Mouse (Mus musculus): ENCODE data around the gene Mkrn1. TPM values are rescaled to one million over a fixed set of nuclear protein-coding genes. Genes with fewer than 3 reads are reported as not detected.
"Not testable (repeated sequence)": the region's sequence is repeated elsewhere in the genome, so short reads cannot be mapped to it uniquely, and the experiment has no call there.

The Mkrn1 gene
- polyA plus RNA-seq, 1 experiment from 2014 or later: 59.8 TPM

- no peaks in the 10 kb centered on the region for H3K27me3 ChIP-seq
- H3K9ac ChIP-seq: no peak overlapping the region
- H3K4me1 ChIP-seq: no peaks in the 10 kb centered on the region
- H3K4me3 ChIP-seq: no peak overlapping the region
- no peak overlapping the region for H3K27ac ChIP-seq
- H3K9me3 ChIP-seq: no peaks in the 10 kb centered on the region
- WGBS: 30% methylated on average over 19 of the region's 19 CpGs
- no peaks in the 10 kb centered on the region for H3K36me3 ChIP-seq
- no peak overlapping the region for H3K4me2 ChIP-seq
- ATAC-seq (ENCODE audit: insufficient number of reproducible peaks, low FRiP score, low TSS enrichment, low read depth): no peak
These were observed 25.7 kb upstream of the Mkrn1 start for GRCm38 (mm10) chr6:39445801-39446572.

- no peak overlapping the region for H3K9ac ChIP-seq
- no peaks in the 10 kb centered on the region for H3K27me3 ChIP-seq
- no peak overlapping the region for H3K4me3 ChIP-seq
- H3K27ac ChIP-seq: no peak overlapping the region
- no peaks in the 10 kb centered on the region for H3K36me3 ChIP-seq
- H3K4me2 ChIP-seq: no peak overlapping the region
- ATAC-seq (ENCODE audit: insufficient number of reproducible peaks, low FRiP score, low TSS enrichment, low read depth): no peak
- no peaks in the 10 kb centered on the region for H3K4me1 ChIP-seq
- no peaks in the 10 kb centered on the region for H3K9me3 ChIP-seq
These were observed 22.6 kb upstream of the Mkrn1 start for GRCm38 (mm10) chr6:39442786-39443287.

- Histone ChIP-seq H3K36me3 (no peaks in the 10 kb centered on the region), H3K27me3 (no peaks in the 10 kb centered on the region), H3K9ac (no peak overlapping the region), H3K4me2 (no peak overlapping the region), H3K4me3 (no peak overlapping the region), H3K27ac (no peak overlapping the region), H3K9me3 (no peaks in the 10 kb centered on the region), H3K4me1 (no peaks in the 10 kb centered on the region)
- no peak for ATAC-seq (ENCODE audit: insufficient number of reproducible peaks, low FRiP score, low TSS enrichment, low read depth)
These were observed 19.9 kb upstream of the Mkrn1 start for GRCm38 (mm10) chr6:39440207-39440606.

GRCm38 (mm10) chr6:39437519-39437918, 17.3 kb upstream of the Mkrn1 start:
- ATAC-seq (ENCODE audit: insufficient number of reproducible peaks, low FRiP score, low TSS enrichment, low read depth); H3K4me2 ChIP-seq: not testable (repeated sequence)

GRCm38 (mm10) chr6:39435875-39436274, 15.6 kb upstream of the Mkrn1 start:
- no peak overlapping the region for H3K27ac ChIP-seq
- H3K27me3 ChIP-seq: no peaks in the 10 kb centered on the region
- WGBS: 85% methylated on average over 5 of the region's 5 CpGs

More at GRCm38 (mm10) chr6:39437519-39437918, 17.3 kb upstream of the Mkrn1 start:
- H3K9ac ChIP-seq, H3K27me3 ChIP-seq, H3K36me3 ChIP-seq, H3K4me3 ChIP-seq, H3K4me1 ChIP-seq, H3K9me3 ChIP-seq, H3K27ac ChIP-seq: not testable (repeated sequence)
- 83% methylated on average over 6 of the region's 6 CpGs for WGBS

GRCm38 (mm10) chr6:39434886-39435492, 14.7 kb upstream of the Mkrn1 start:
- Histone ChIP-seq H3K4me2 (no peak overlapping the region), H3K27ac (no peak overlapping the region), H3K9ac (no peak overlapping the region), H3K9me3 (no peaks in the 10 kb centered on the region), H3K4me3 (no peak overlapping the region), H3K36me3 (no peaks in the 10 kb centered on the region), H3K4me1 (no peaks in the 10 kb centered on the region), H3K27me3 (no peaks in the 10 kb centered on the region)
- WGBS: 66% methylated on average over 2 of the region's 2 CpGs
- no peak for ATAC-seq (ENCODE audit: insufficient number of reproducible peaks, low FRiP score, low TSS enrichment, low read depth)

More at GRCm38 (mm10) chr6:39435875-39436274, 15.6 kb upstream of the Mkrn1 start:
- H3K4me1 ChIP-seq: no peaks in the 10 kb centered on the region
- H3K4me3 ChIP-seq: no peak overlapping the region
- no peak overlapping the region for H3K4me2 ChIP-seq
- no peaks in the 10 kb centered on the region for H3K9me3 ChIP-seq
- no peak overlapping the region for H3K9ac ChIP-seq
- ATAC-seq (ENCODE audit: insufficient number of reproducible peaks, low FRiP score, low TSS enrichment, low read depth): no peak
- H3K36me3 ChIP-seq: no peaks in the 10 kb centered on the region

GRCm38 (mm10) chr6:39434111-39434885, 14.0 kb upstream of the Mkrn1 start:
- no peak for ATAC-seq (ENCODE audit: insufficient number of reproducible peaks, low FRiP score, low TSS enrichment, low read depth)

GRCm38 (mm10) chr6:39433701-39434100, 13.4 kb upstream of the Mkrn1 start:
- H3K4me3 ChIP-seq: no peak overlapping the region
- H3K27me3 ChIP-seq: no peaks in the 10 kb centered on the region
- no peaks in the 10 kb centered on the region for H3K4me1 ChIP-seq
- no peaks in the 10 kb centered on the region for H3K9me3 ChIP-seq
- H3K36me3 ChIP-seq: no peaks in the 10 kb centered on the region
- H3K9ac ChIP-seq: no peak overlapping the region
- H3K4me2 ChIP-seq: no peak overlapping the region
- H3K27ac ChIP-seq: no peak overlapping the region
- no peak for ATAC-seq (ENCODE audit: insufficient number of reproducible peaks, low FRiP score, low TSS enrichment, low read depth)

More at GRCm38 (mm10) chr6:39434111-39434885, 14.0 kb upstream of the Mkrn1 start:
- H3K4me2 ChIP-seq: no peak overlapping the region
- H3K4me1 ChIP-seq: no peaks in the 10 kb centered on the region
- no peaks in the 10 kb centered on the region for H3K9me3 ChIP-seq
- H3K27ac ChIP-seq: no peak overlapping the region
- 69% methylated on average over 2 of the region's 2 CpGs for WGBS
- H3K9ac ChIP-seq: no peak overlapping the region
- no peak overlapping the region for H3K4me3 ChIP-seq
- H3K36me3 ChIP-seq: no peaks in the 10 kb centered on the region
- no peaks in the 10 kb centered on the region for H3K27me3 ChIP-seq

- no peak overlapping the region for H3K27ac ChIP-seq
- H3K27me3 ChIP-seq: no peaks in the 10 kb centered on the region
- H3K4me1 ChIP-seq: no peaks in the 10 kb centered on the region
- H3K4me3 ChIP-seq: no peak overlapping the region
- H3K9me3 ChIP-seq: no peaks in the 10 kb centered on the region
- WGBS: 88% methylated on average over 4 of the region's 4 CpGs
- H3K9ac ChIP-seq: no peak overlapping the region
- H3K4me2 ChIP-seq: no peak overlapping the region
- ATAC-seq (ENCODE audit: insufficient number of reproducible peaks, low FRiP score, low TSS enrichment, low read depth): no peak
- no peaks in the 10 kb centered on the region for H3K36me3 ChIP-seq
These were observed 12.9 kb upstream of the Mkrn1 start for GRCm38 (mm10) chr6:39433174-39433573.

- no peaks in the 10 kb centered on the region for H3K27me3 ChIP-seq
- 76% methylated on average over 11 of the region's 11 CpGs for WGBS
- no peak for ATAC-seq (ENCODE audit: insufficient number of reproducible peaks, low FRiP score, low TSS enrichment, low read depth)
- no peak overlapping the region for H3K27ac ChIP-seq
- no peaks in the 10 kb centered on the region for H3K36me3 ChIP-seq
- no peaks in the 10 kb centered on the region for H3K4me1 ChIP-seq
- no peak overlapping the region for H3K9ac ChIP-seq
- no peak overlapping the region for H3K4me3 ChIP-seq
- H3K9me3 ChIP-seq: no peaks in the 10 kb centered on the region
- no peak overlapping the region for H3K4me2 ChIP-seq
These were observed 10.5 kb upstream of the Mkrn1 start for GRCm38 (mm10) chr6:39430722-39431121.

- Histone ChIP-seq H3K9ac (no peak overlapping the region), H3K27me3 (no peaks in the 10 kb centered on the region), H3K9me3 (no peaks in the 10 kb centered on the region), H3K4me3 (no peak overlapping the region), H3K27ac (no peak overlapping the region), H3K4me1 (no peaks in the 10 kb centered on the region), H3K36me3 (no peaks in the 10 kb centered on the region), H3K4me2 (no peak overlapping the region)
- no peak for ATAC-seq (ENCODE audit: insufficient number of reproducible peaks, low FRiP score, low TSS enrichment, low read depth)
- 82% methylated on average over 6 of the region's 6 CpGs for WGBS
These were observed 8.9 kb upstream of the Mkrn1 start for GRCm38 (mm10) chr6:39429007-39429788.

Measured in limb, embryonic 15.5 days (tissue).